Mouse (Mus musculus) forebrain, embryonic 10.5 days (tissue): Measurements from ENCODE around the gene Lypd6b. TPM values are rescaled to one million over a fixed set of nuclear protein-coding genes. Genes with fewer than 3 reads are reported as not detected.
A peak's percentile ranks its signal among the peaks of the same experiment; 100 is the strongest.

Experiments
- DNase-seq: peaks from one replicate; pipeline ENCODE4 v3.0.0-alpha.2; 2017; ENCODE audit warnings: low spot score; ENCODE audit errors: extremely low spot score
- H3K27ac ChIP-seq: fragments of 300-500 bp; sonication (generic); 2 replicates; pipeline ENCODE4 v1.5.1; 2016; ENCODE audit warnings: mild to moderate bottlenecking
- H3K27me3 ChIP-seq: fragments of 300-500 bp; sonication (generic); 2 replicates; pipeline ENCODE4 v1.6.1; 2016; ENCODE audit warnings: mild to moderate bottlenecking; ENCODE audit not compliant: poor library complexity, severe bottlenecking
- H3K36me3 ChIP-seq: fragments of 300-500 bp; sonication (generic); replicated peaks from 2 replicates; pipeline ENCODE4 v1.6.1; 2016; ENCODE audit warnings: mild to moderate bottlenecking, moderate library complexity
- H3K4me1 ChIP-seq: fragments of 300-500 bp; sonication (generic); 2 replicates; pipeline ENCODE4 v1.6.1; 2016
- H3K4me3 ChIP-seq: fragments of 300-500 bp; sonication (generic); 2 replicates; pipeline ENCODE4 v1.5.1; 2016; ENCODE audit warnings: mild to moderate bottlenecking, moderate library complexity
- H3K9me3 ChIP-seq: fragments of 300-500 bp; sonication (generic); 2 replicates; pipeline ENCODE4 v1.6.1; 2016; ENCODE audit warnings: mild to moderate bottlenecking, moderate library complexity
- WGBS: fragments of 180-500 bp; shearing (Covaris S2); methylation state at CpG from one replicate; pipeline ENCODE4 v1.1.7; 2016; 5-methylcytosine and 5-hydroxymethylcytosine counted together
- polyA plus RNA-seq: library from polyadenylated mRNA; unstranded; fragments of >200 nt; fragmentation: Nextera tagmentation; extraction: Ambion mirVana; gene quantifications from 2 replicates; pipeline ENCODE4 v1.2.1, GENCODE M21; 2016

Lypd6b gene
- polyA plus RNA-seq, 1 experiment from 2014 or later = 1.5 TPM

- no peaks in the 10 kb centered on the region for H3K36me3 ChIP-seq
- no peak overlapping the region for H3K4me3 ChIP-seq
- WGBS = 93% methylated on average over 9 of the region's 9 CpGs
- no peak for DNase-seq
- H3K9me3 ChIP-seq = no peaks in the 10 kb centered on the region
- 0 out of 2 replicates have a peak, but pooled peaks cover 5% of the 10 kb centered on the region for H3K4me1 ChIP-seq
- H3K27ac ChIP-seq = no peak overlapping the region
- H3K27me3 ChIP-seq = no peaks in the 10 kb centered on the region
Measured at GRCm38 (mm10) chr2:49868116-49868858, 80.8 kb downstream of the Lypd6b start.

DNA sequence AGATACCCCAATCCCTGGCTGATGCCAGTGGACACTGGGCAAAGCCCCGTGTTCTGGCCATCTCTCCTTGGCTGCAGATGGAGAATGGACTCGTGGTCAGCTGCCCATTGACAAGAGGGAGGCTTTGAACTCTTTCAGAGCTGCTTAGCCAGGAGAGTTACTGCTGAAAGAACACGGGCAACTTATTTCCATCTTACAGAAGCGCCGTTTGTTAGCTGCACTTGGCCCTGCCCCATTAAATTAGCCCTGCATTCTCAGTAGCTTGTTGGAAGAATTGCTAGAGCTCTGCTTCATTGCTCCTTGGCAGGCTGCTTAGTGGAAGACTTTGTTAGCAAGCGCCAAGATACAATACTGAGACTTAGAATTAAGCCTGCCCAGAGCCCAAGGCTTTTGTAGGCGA, 81.6 kb downstream of the Lypd6b start:
- H3K27me3 ChIP-seq = no peaks in the 10 kb centered on the region
- H3K4me3 ChIP-seq = no peak overlapping the region
- DNase-seq = no peak
- H3K36me3 ChIP-seq = no peaks in the 10 kb centered on the region
- no peak overlapping the region for H3K27ac ChIP-seq
- 76% methylated on average over 7 of the region's 7 CpGs for WGBS
- H3K4me1 ChIP-seq = 0 out of 2 replicates have a peak, but pooled peaks cover 5% of the 10 kb centered on the region
- no peaks in the 10 kb centered on the region for H3K9me3 ChIP-seq

- Histone ChIP-seq H3K4me1 (0 out of 2 replicates have a peak, but pooled peaks cover 5% of the 10 kb centered on the region), H3K27ac (no peak overlapping the region), H3K4me3 (no peak overlapping the region), H3K27me3 (no peaks in the 10 kb centered on the region), H3K36me3 (no peaks in the 10 kb centered on the region), H3K9me3 (no peaks in the 10 kb centered on the region)
- DNase-seq = no peak
- WGBS = 90% methylated on average over 10 of the region's 10 CpGs
Measured at GRCm38 (mm10) chr2:49869782-49870514, 82.5 kb downstream of the Lypd6b start.

GRCm38 (mm10) chr2:49871012-49871411, 83.5 kb downstream of the Lypd6b start:
- Histone ChIP-seq H3K4me1 (0 out of 2 replicates have a peak, but pooled peaks cover 5% of the 10 kb centered on the region), H3K9me3 (no peaks in the 10 kb centered on the region), H3K27ac (no peak overlapping the region), H3K27me3 (no peaks in the 10 kb centered on the region), H3K36me3 (no peaks in the 10 kb centered on the region), H3K4me3 (no peak overlapping the region)
- DNase-seq = no peak
- WGBS = 92% methylated on average over 1 of the region's 1 CpGs

DNA sequence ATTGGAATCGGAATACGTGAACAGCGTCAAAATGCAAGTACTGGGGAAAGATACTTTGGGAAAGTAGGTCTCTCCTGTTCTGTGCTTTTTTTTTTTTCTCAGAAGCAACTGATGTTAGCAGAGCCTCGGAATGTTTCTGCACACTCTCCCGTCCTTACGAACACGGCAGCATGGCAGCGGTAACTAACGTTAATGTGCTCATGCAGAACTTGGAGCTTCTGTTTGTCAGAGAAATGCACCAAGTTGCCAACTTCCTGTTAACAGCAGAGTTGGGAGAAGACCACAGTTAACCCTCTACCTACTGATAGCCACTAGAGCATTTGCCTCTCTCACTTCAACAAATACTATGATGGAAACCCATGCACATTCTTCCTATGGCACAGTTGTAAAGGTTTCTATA, 93.0 kb downstream of the Lypd6b start:
- WGBS = 89% methylated on average over 9 of the region's 9 CpGs
- DNase-seq = no peak

DNA sequence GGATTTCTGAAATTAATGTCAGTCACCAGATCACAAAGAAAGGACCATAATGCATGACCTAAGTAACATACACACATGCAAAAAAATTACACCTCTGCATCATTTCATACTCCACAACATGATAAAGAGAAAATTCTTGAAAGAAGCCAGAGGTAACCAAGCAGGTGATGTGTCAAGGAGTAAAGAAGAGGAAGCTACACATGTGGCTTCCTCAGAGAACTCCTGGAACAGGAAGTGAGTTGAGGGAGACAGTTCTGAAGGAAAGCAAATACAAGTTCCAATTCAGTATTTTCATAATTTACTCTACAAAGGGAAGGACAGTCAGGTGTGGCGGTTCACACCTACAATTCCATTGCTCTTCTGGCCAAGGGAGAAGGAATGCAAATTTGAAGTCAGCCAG, 93.5 kb downstream of the Lypd6b start:
- peaks cover 24% of the 10 kb centered on the region for H3K4me1 ChIP-seq
- no peak overlapping the region for H3K4me3 ChIP-seq
- no peaks in the 10 kb centered on the region for H3K36me3 ChIP-seq
- no peaks in the 10 kb centered on the region for H3K9me3 ChIP-seq
- no peak for DNase-seq
- WGBS = 96% methylated on average over 1 of the region's 1 CpGs
- H3K27ac ChIP-seq = no peak overlapping the region
- no peaks in the 10 kb centered on the region for H3K27me3 ChIP-seq

More for the DNA sequence above, 93.0 kb downstream of the Lypd6b start:
- no peaks in the 10 kb centered on the region for H3K27me3 ChIP-seq
- H3K9me3 ChIP-seq = no peaks in the 10 kb centered on the region
- no peak overlapping the region for H3K27ac ChIP-seq
- H3K4me1 ChIP-seq = peaks cover 24% of the 10 kb centered on the region
- H3K36me3 ChIP-seq = no peaks in the 10 kb centered on the region
- H3K4me3 ChIP-seq = no peak overlapping the region

- Histone ChIP-seq H3K4me1 (peaks cover 24% of the 10 kb centered on the region), H3K27me3 (no peaks in the 10 kb centered on the region), H3K9me3 (no peaks in the 10 kb centered on the region), H3K36me3 (no peaks in the 10 kb centered on the region), H3K27ac (no peak overlapping the region), H3K4me3 (no peak overlapping the region)
- DNase-seq = no peak
- 91% methylated on average over 1 of the region's 1 CpGs for WGBS
Measured at GRCm38 (mm10) chr2:49882461-49882860, 95.0 kb downstream of the Lypd6b start.

- Histone ChIP-seq H3K27ac (no peak overlapping the region), H3K4me1 (peaks cover 24% of the 10 kb centered on the region)
- WGBS = 31% methylated on average over 3 of the region's 3 CpGs
Measured at GRCm38 (mm10) chr2:49883990-49884389, 96.5 kb downstream of the Lypd6b start.

GRCm38 (mm10) chr2:49886209-49886608, 98.7 kb downstream of the Lypd6b start:
- H3K4me3 ChIP-seq = no peak overlapping the region
- H3K27me3 ChIP-seq = no peaks in the 10 kb centered on the region
- no peaks in the 10 kb centered on the region for H3K9me3 ChIP-seq
- no peak overlapping the region for H3K27ac ChIP-seq
- WGBS = 91% methylated on average over 4 of the region's 4 CpGs
- no peaks in the 10 kb centered on the region for H3K36me3 ChIP-seq
- peaks cover 24% of the 10 kb centered on the region for H3K4me1 ChIP-seq
- no peak for DNase-seq

More at GRCm38 (mm10) chr2:49883990-49884389, 96.5 kb downstream of the Lypd6b start:
- Histone ChIP-seq H3K36me3 (no peaks in the 10 kb centered on the region), H3K27me3 (no peaks in the 10 kb centered on the region), H3K9me3 (no peaks in the 10 kb centered on the region), H3K4me3 (no peak overlapping the region)
- DNase-seq = no peak

GRCm38 (mm10) chr2:49888346-49888745, 100.9 kb downstream of the Lypd6b start:
- WGBS = 85% methylated on average over 4 of the region's 4 CpGs
- Histone ChIP-seq H3K4me1 (peaks cover 15% of the 10 kb centered on the region), H3K27ac (no peak overlapping the region), H3K4me3 (no peak overlapping the region), H3K9me3 (no peaks in the 10 kb centered on the region), H3K36me3 (no peaks in the 10 kb centered on the region), H3K27me3 (no peaks in the 10 kb centered on the region)
- DNase-seq = no peak

- Histone ChIP-seq H3K4me1 (peaks cover 7% of the 10 kb centered on the region), H3K36me3 (no peaks in the 10 kb centered on the region), H3K27ac (no peak overlapping the region), H3K4me3 (no peak overlapping the region), H3K9me3 (no peaks in the 10 kb centered on the region), H3K27me3 (no peaks in the 10 kb centered on the region)
- no peak for DNase-seq
- WGBS = 71% methylated on average over 2 of the region's 2 CpGs
Measured at GRCm38 (mm10) chr2:49890727-49891126, 103.2 kb downstream of the Lypd6b start.

DNA sequence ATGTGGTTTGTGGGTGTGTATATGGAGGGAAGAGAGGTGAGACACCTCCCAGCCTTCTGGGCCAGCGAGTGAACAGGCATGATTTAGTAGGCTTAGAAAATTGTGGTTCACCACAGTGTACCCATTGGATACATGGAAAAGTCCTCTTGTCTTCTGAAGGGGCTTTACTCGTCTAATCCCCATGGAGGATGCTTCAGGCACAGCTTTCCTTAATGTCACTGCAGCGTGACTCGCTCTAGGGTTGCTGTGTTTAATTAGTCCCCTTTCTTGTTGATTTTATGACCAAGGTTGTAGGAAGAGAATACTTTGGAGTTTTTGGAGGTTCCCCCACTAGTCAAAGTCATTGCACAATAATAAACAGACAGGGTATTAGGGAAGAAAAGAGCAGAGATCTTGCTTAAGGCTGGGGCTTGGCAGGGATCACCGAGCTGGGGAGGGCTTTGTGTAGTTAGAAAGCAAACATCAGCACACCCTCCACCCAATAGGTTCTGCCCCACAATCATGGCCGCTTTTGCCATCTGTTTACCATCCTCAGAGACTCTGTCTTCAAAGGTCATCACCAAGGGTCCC, 122.4 kb downstream of the Lypd6b start:
- DNase-seq = no peak
- H3K27ac ChIP-seq = peak overlapping the region; percentile 35; the same call in 1 of the 2 replicates
- peaks cover 38% of the 10 kb centered on the region for H3K4me1 ChIP-seq
- no peaks in the 10 kb centered on the region for H3K9me3 ChIP-seq
- no peaks in the 10 kb centered on the region for H3K36me3 ChIP-seq
- H3K27me3 ChIP-seq = no peaks in the 10 kb centered on the region
- no peak overlapping the region for H3K4me3 ChIP-seq
- 67% methylated on average over 6 of the region's 6 CpGs for WGBS
